ENCODE assay signal across 25 mouse cellular contexts in the genomic region with DNA sequence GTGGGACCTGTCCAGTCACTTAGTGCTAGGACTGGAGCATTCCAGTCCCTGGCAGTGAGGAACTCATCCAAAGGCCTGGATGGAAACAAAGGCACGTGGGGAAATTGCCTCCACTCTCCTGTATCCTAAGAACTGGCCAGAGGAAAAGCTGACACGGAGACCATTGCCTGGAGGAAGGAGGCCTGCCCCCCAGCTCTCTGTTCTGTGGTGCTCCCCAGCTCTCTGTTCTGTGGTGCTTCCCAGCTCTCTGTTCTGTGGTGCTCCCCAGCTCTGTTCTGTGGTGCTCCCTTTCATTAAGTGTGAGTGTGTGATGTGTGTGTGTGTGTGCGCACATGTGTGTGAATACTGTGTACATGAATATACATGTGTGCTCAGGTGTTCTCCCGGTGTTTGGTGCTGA. TPM values are rescaled to one million over a fixed set of nuclear protein-coding genes. Genes with fewer than 3 reads are reported as not detected.
"Had no signal": no experiment of that assay in that cellular context is flagged by ENCODE, and none has a peak within 500 bp of the region (broad histone marks: within the 10 kb centered on the region; RNA-seq: fewer than 3 reads in every experiment).

No protein-coding gene starts in this region.

- H3K9ac ChIP-seq: heart, embryonic 12.5 days; hindbrain, embryonic 12.5 days; hindbrain, embryonic 14.5 days; intestine, embryonic 15.5 days; limb, embryonic 12.5 days; liver, embryonic 13.5 days had no signal

- H3K4me3 ChIP-seq: gastrocnemius, adult 2 months; heart, embryonic 10.5 days; heart, embryonic 12.5 days; hindbrain, embryonic 10.5 days; hindbrain, embryonic 12.5 days; intestine, embryonic 15.5 days; layer of hippocampus, adult 2 months; left cerebral cortex, adult 2 months; limb, embryonic 10.5 days; limb, embryonic 12.5 days; liver, embryonic 13.5 days had no signal

- H3K27ac ChIP-seq: gastrocnemius, adult 2 months; heart, embryonic 10.5 days; hindbrain, embryonic 10.5 days; hindbrain, embryonic 12.5 days; hindbrain, embryonic 14.5 days; intestine, embryonic 15.5 days; layer of hippocampus, adult 2 months; left cerebral cortex, adult 2 months; limb, embryonic 10.5 days; limb, embryonic 12.5 days; liver, embryonic 13.5 days had no signal

- DNase-seq: gastrocnemius, adult 2 months; gastrocnemius, postnatal 10 days; gastrocnemius, postnatal 25 days; heart, adult 18-20 months; heart, postnatal 10 days; heart, postnatal 4 days; kidney, adult 18-20 months; kidney, adult 8-10 months; kidney, postnatal 25 days; kidney, postnatal 4 days; liver; liver, embryonic 13.5 days had no signal

- H3K9me3 ChIP-seq: heart, embryonic 10.5 days; heart, embryonic 12.5 days; hindbrain, embryonic 10.5 days; hindbrain, embryonic 12.5 days; intestine, embryonic 15.5 days; limb, embryonic 10.5 days; limb, embryonic 12.5 days; liver, embryonic 13.5 days had no signal

- H3K36me3 ChIP-seq: heart, embryonic 10.5 days; heart, embryonic 12.5 days; hindbrain, embryonic 10.5 days; hindbrain, embryonic 12.5 days; intestine, embryonic 15.5 days; limb, embryonic 10.5 days; limb, embryonic 12.5 days; liver, embryonic 13.5 days had no signal

- H3K4me1 ChIP-seq: hindbrain, embryonic 10.5 days; hindbrain, embryonic 12.5 days; intestine, embryonic 15.5 days; limb, embryonic 10.5 days; limb, embryonic 12.5 days; liver, embryonic 13.5 days had no signal

RNA-seq across cellular contexts. Expression of a gene that starts 35.4 kb away (rescaled TPM):
- total RNA-seq: gastrocnemius, postnatal 25 days; heart, postnatal 10 days; heart, postnatal 4 days had no signal
- polyA plus RNA-seq: heart, embryonic 14.5 days; heart, embryonic 16.5 days; inflammation-experienced regulatory T-cells, adult 6 months had no signal
